Mouse (Mus musculus) regulatory T cell (primary cell): ENCODE results near the gene Igfbp2.

ENCODE experiments used
- in situ Hi-C: fragments of 300-600 bp; cut with MboI, MseI; formaldehyde crosslinking; loops from one replicate; pipeline ENCODE4 v1.15.1; 2025; ENCODE audit warnings: high pct_unique_total_duplicates

The Igfbp2 gene

GRCm38 (mm10) chr1:72870615-72871336 is 46.5 kb downstream of the Igfbp2 start:
- in situ Hi-C loops = loop anchor here (25.0 kb wide), 1 partner anchor 558 kb away; the partner anchor contains the start of gene Xrcc5

DNA sequence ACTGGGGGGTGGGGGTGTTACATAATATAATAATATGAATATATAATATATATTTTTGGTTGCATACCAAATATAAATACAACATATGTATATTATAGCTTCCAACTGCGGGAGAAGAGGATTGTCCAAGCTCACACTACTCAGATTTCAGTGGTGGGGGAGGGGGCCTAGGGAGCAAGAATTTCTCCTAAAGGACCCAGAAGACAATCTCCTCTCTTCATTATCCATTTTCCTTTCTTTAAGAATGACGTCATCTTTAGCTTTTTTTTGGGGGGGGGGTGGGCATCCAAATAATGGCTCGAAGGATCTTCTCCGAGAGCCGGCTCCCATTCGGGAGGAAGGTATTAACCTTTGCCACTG is 47.0 kb downstream of the Igfbp2 start:
- in situ Hi-C loops = loop anchor here (25.0 kb wide), 1 partner anchor 559 kb away; the partner anchor contains the start of gene Xrcc5

DNA sequence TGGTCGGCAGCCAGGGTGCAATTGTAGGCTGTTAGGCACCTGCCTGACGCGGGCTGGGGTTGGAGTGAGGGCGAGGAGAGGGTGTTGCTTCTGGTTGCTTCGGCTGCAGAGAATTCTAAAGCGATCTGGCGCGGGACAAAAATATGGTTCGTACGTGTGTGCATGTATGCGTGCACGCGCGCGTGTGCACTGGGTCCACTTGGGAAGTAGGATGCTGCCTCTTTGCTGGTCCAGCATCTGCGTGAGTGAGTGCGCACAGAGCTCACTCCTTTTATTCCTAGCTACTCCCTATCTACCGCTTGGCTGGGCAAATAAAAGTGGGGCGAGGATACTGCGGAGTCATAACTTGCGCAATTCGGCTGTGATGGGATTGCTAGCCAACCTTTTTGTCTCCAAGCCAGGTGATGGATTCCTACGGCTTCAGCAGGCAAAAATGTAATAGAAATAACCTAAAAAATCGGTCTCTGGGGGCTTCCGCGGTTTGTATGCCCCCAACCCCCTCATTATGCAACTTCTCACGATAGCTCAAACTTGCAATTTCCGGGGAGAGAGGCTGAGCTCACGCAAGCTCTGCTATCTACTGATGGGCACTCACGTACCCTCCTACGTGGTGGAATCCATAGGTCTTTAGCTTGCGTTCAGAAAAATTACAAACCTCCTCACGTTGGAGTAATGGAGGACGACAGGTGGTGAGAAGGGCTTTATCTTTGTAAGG is 47.6 kb downstream of the Igfbp2 start:
- in situ Hi-C loops = loop anchor here (25.0 kb wide), 1 partner anchor 560 kb away; the partner anchor contains the start of gene Xrcc5

DNA sequence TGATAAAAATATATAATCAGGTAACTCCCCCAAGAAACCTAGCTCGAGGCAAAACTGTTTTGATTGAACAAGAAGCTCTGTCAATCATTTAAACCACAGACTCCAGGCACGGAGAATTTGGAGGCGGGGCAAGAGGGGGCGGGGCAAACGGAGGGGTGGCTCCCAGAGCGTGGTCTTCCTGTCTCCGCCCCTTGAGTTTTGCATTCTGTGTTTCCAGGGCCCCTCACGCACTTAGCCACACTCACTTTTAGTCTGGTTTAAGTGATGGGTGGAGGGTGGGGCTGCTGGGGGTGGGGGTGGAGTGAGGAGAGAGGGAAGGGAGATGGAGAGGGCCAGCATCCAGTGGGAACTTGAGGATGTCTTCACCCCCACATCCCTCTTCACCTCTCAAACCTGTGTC is 48.2 kb downstream of the Igfbp2 start:
- in situ Hi-C loops = loop anchor here (25.0 kb wide), 1 partner anchor 560 kb away; the partner anchor contains the start of gene Xrcc5

GRCm38 (mm10) chr1:72873078-72873477 is 48.8 kb downstream of the Igfbp2 start:
- in situ Hi-C loops = loop anchor here (25.0 kb wide), 1 partner anchor 561 kb away; the partner anchor contains the start of gene Xrcc5

DNA sequence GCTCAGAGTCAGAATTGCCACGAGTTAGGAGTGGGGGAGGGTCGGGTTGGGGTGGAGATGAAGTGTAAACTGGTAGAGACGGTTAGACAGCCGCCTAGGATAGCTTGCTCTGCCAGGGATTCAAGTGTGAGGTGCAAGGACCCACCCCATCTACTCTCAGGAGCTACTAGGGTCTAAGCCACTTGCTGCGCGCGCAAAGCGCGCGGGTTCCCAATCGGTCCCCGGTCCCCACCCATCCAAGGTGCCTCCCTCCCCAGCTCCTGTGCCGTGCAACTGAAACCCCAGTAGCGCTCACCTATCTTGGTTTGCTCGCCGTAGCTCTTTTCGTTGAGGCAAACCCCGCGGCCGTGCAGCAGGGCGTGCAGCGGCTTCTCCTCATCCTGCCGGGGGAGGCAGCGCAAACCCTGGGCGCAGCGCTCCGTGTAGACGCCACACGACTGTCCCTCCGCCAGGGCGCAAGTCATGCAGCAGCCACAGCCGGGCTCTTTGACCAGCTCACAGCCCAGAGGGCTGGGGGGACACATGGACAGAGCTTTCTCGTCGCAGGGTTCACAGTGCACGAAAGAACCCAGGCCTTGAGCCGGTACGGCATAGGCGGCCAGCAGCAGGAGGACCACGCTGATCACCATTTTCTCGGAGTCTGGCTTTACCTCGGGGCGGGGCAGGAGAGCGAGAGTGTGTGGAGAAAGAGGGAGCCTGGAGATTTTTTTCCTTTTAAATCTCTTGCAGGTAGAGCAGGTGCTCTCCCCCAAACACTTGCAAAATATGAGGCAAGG is 49.4 kb downstream of the Igfbp2 start:
- in situ Hi-C loops = loop anchor here (25.0 kb wide), 1 partner anchor 561 kb away; the partner anchor contains the start of gene Xrcc5

DNA sequence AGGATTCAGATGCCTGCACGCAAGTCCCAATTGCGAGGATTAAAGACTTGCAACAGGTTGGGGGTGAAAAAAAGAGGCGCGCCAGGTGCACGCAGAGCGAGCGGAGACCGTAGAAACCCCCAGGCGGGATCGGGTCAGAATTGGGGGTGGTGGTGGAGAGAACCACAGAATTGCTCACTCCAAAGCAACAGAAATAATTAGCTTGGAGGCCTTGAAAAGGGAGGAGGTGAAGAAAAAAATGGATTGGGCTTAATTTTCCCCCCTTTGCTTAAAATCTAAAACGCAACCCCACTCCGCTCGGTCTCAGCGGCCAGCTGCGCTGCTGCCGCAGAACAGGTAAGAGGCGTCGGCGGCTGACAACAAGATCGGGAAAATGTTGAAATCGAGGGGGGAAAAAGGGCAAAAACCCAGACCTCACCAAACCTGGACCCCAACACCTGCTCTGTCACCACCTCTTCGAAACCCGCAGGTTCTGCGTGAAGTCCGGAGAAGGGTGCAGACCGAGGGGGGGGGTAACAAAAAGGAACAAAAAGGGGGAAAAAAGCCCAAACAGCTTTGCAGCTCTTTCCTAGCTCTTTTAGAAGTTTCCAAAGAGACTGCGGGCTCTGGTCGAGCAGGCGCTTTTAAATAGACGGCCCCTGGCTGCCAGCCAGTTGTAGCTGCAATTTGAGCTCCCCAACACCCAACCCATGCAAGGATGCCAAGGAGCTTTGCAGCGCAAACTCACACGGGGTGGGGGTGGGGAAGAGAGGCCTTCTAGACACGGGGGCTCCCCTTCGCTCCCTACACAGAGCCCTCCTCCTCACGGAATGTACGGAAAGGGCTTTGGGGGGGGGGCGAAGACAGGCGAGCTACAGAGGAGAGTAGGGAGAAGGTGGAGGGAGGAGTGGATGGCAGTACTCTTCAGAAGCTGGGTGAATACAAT is 50.2 kb downstream of the Igfbp2 start, which contains the start of gene Igfbp5:
Gene Igfbp5, minus strand, starts transcription at position 598 of the 925 bp plus-strand sequence.
- in situ Hi-C loops = loop anchor here (25.0 kb wide), 1 partner anchor 562 kb away; the partner anchor contains the start of gene Xrcc5

DNA sequence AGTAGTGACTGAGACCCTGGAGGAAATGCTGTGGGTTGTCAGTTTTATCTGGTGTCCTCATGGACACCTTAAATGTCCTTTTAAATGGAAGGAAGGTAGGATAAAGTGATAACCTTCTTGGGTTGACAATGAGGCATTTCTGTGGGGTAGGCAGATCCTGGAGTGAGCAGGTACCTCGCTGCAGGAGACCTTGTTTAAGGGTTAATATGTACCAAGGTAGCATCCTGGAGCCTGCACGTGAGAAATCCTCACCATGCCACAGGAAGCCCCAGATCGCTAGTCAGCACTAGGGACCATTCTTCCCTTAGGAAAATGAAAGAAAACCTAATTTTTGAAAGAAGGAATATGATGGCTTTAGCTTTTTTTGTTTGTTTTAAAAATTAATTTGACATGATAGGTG is 51.4 kb downstream of the Igfbp2 start:
- in situ Hi-C loops = no loop called here

GRCm38 (mm10) chr1:72876111-72876510 is 51.8 kb downstream of the Igfbp2 start:
- in situ Hi-C loops = no loop called here

DNA sequence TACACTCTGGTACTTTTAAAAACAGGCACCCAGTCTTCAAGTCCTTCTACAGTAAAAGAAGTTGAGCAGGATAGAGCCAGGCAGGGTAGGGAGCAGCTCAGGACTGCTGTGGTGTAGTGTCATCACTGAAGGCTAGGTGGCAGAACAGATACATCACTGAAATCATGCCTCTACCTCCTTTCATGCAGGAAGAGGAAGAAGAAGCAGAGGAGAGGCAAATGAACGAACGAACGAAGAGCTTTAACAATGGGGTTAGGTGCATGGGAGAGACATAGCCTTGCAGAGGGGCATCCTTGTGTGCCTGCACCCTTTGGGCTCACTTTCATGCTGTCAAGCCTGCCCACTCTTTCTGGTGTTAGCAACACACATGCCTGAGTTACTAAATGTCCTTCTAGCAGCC is 53.6 kb downstream of the Igfbp2 start:
- in situ Hi-C loops = no loop called here

DNA sequence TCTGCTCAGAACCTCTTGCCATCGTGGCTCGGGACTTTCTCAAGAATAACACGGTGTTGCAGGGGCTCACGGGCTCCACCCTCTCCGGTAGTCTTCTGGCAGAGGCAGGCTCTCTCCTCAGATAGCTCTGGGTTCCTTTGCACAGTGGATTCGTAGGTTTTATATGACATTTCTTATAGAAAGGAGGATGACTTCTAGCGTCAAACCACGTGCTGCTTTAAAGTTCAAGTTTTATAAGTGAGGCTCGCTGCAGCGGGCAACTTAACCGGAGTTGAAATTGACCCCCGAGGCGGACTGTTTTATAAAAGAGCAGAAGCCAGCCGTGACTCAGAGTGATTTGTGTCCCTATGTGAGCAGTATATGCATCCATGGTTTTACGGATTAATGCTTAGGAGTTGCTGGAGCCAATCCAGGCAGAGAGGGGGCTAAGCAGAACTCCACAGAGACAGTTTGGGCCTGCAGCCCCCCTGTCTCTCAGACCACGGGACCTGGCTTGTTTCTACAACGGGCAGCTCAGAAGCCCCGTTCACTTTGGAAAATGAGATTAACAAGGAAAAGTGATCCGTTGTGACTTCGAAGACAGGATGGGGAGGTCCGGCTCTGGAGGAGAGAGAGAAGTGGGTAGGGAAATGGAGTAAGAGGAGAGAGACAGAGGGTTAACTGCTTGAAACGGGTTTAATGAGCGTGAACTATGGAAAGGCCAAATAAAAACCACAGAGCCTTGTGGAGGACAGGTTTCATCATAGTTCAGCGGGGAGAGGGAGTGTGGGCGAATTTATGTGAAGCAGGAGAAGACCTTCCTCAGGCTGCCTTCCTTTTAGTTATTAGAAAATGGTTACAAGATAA is 54.4 kb downstream of the Igfbp2 start:
- in situ Hi-C loops = no loop called here

GRCm38 (mm10) chr1:72879319-72879634 is 55.0 kb downstream of the Igfbp2 start:
- in situ Hi-C loops = no loop called here

DNA sequence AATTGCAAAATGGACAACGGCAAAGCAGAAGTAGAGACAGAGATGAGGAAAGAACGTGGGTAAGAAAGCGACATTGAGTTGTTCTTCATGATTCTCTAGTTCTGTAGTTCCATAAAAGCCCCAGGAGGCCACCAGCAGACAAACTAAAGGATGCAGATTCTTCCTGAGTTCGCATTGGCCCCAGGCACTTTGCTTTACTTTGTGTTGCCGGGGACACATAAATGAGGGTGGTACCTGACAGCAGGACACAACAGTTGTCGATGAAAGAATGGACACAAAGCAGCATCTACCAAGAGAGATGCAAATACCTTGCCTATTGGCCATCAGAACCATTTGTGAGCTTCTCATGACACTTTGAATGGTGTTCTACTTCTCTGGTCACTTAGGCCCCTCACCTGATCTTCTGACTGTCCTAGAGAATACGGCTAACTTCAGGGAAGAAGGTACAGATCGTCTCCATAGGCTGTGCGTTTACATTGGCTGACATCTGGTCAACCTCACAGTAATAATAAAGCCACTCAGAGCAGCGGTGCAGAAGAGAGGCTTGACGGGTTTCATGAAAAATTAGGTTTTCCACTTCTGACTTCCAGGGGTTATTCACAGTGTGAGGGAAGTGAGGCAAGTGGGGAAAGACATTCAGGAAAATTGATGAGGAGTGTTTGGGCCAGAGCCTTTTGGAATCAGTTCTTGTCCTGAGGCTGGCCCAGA is 61.0 kb downstream of the Igfbp2 start:
- in situ Hi-C loops = no loop called here

GRCm38 (mm10) chr1:72885819-72886169 is 61.5 kb downstream of the Igfbp2 start:
- in situ Hi-C loops = no loop called here

DNA sequence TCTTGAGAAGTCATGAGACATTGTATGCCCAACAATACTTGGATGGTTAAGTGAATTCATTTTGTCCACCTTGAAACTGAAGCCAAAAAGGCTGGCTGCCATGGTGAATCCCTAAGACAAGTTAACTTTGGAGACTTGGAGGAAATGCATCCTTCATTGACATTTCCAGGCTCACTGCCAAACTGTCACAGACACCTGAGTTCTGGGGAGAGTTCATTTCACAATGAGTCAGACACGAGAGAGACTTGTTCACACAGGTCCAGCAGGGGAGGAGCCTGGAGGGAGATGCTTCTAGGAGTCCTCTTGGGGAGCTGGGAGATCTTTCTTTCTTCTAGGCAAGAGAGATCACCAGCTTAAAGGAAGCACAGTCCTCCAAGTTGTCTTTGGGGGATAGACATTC is 63.6 kb downstream of the Igfbp2 start:
- in situ Hi-C loops = no loop called here

GRCm38 (mm10) chr1:72895821-72896220 is 71.5 kb downstream of the Igfbp2 start:
- in situ Hi-C loops = no loop called here
